12 mouse cellular contexts compared by ENCODE assay signal in genomic region chr3:130694041-130694593, GRCm38 (mm10). TPM values are rescaled to one million over a fixed set of nuclear protein-coding genes. Genes with fewer than 3 reads are reported as not detected.
DNase-seq lines count a peak whose midpoint lies in the region; ATAC-seq and TF ChIP-seq lines count a peak whose summit lies in the region.
"Had no signal": no experiment of that assay in that cellular context is flagged by ENCODE, and none has a peak within 500 bp of the region (broad histone marks: within the 10 kb centered on the region; RNA-seq: fewer than 3 reads in every experiment).

No protein-coding gene starts in this region.

- H3K27me3 ChIP-seq in kidney, postnatal 0 days (ENCODE audit: insufficient read depth, low read length), result no peaks in the 10 kb centered on the region
- H3K27me3 ChIP-seq in midbrain, embryonic 13.5 days, result no peaks in the 10 kb centered on the region
- H3K27me3 ChIP-seq: limb, embryonic 15.5 days; midbrain, embryonic 12.5 days had no signal

- peak; percentile 81 for DNase-seq in kidney, postnatal 0 days (ENCODE audit: low spot score)
- no peak for DNase-seq in kidney, adult 8-10 months
- DNase-seq in A20 (ENCODE audit: low read depth, low spot score) (peak; percentile 36), NIH3T3 (ENCODE audit: low read depth) (peak; percentile 44)
- DNase-seq in right cerebral cortex, adult 18-20 months, result no peak
- DNase-seq in urinary bladder, adult 18-20 months (ENCODE audit: low spot score in 2 of 2), result no peak
- DNase-seq: cerebellum, postnatal 14 days; kidney, postnatal 25 days; thymus, adult 2 months had no signal

- ATAC-seq in kidney, postnatal 0 days (replicated peaks; ENCODE audit: low FRiP score, low read depth), result no peak
- ATAC-seq in midbrain, embryonic 13.5 days, result 0 out of 2 replicates have a peak, but pooled peaks have one; percentile 29

- no peak overlapping the region for H3K9ac ChIP-seq in kidney, postnatal 0 days (ENCODE audit: low read depth, low read length)
- no peak overlapping the region for H3K9ac ChIP-seq in midbrain, embryonic 13.5 days (replicated peaks)
- H3K9ac ChIP-seq: limb, embryonic 15.5 days; midbrain, embryonic 12.5 days had no signal

- peaks cover 10% of the 10 kb centered on the region; the same call in 1 of the 2 replicates for H3K4me1 ChIP-seq in kidney, postnatal 0 days (replicated peaks; ENCODE audit: insufficient read depth, low read length)
- peaks cover 10% of the 10 kb centered on the region for H3K4me1 ChIP-seq in midbrain, embryonic 13.5 days (replicated peaks)

- peaks cover 14% of the 10 kb centered on the region; the same call in 1 of the 2 replicates for H3K36me3 ChIP-seq in kidney, postnatal 0 days (ENCODE audit: insufficient read depth, low read length)
- peaks cover 22% of the 10 kb centered on the region for H3K36me3 ChIP-seq in midbrain, embryonic 13.5 days

- peak; percentile 77 for TF ChIP-seq CTCF in kidney, postnatal 0 days (IDR thresholded peaks at IDR 0.05; ENCODE audit: low read depth)

- H3K4me3 ChIP-seq in kidney, postnatal 0 days (replicated peaks; ENCODE audit: low read depth, low read length), result no peak overlapping the region
- no peak overlapping the region for H3K4me3 ChIP-seq in midbrain, embryonic 13.5 days (replicated peaks)
- H3K4me3 ChIP-seq: limb, embryonic 15.5 days; midbrain, embryonic 12.5 days had no signal

- no peak overlapping the region for H3K27ac ChIP-seq in kidney, postnatal 0 days
- no peak overlapping the region for H3K27ac ChIP-seq in midbrain, embryonic 13.5 days
- H3K27ac ChIP-seq: limb, embryonic 15.5 days; midbrain, embryonic 12.5 days had no signal

- H3K9me3 ChIP-seq in kidney, postnatal 0 days (replicated peaks; ENCODE audit: low read length), result no peaks in the 10 kb centered on the region
- no peaks in the 10 kb centered on the region for H3K9me3 ChIP-seq in midbrain, embryonic 13.5 days
- H3K9me3 ChIP-seq: limb, embryonic 15.5 days; midbrain, embryonic 12.5 days had no signal

- no peak overlapping the region for H3K4me2 ChIP-seq in kidney, postnatal 0 days (ENCODE audit: low read length)
- H3K4me2 ChIP-seq in midbrain, embryonic 13.5 days (replicated peaks), result no peak overlapping the region
- H3K4me2 ChIP-seq: limb, embryonic 15.5 days; midbrain, embryonic 12.5 days had no signal

- 67% methylated on average over 9 of the region's 9 CpGs for WGBS in kidney, postnatal 0 days
- WGBS in midbrain, embryonic 13.5 days, result 68% methylated on average over 9 of the region's 9 CpGs

RNA-seq across cellular contexts. Expression of gene Ostc, which starts 15.1 kb away (rescaled TPM):
- 359 and 361 TPM in 2 replicates for polyA plus RNA-seq in kidney, postnatal 0 days (2015; fragmentation: Nextera tagmentation; extraction: Ambion mirVana)
- 242 and 243 TPM in 2 replicates for polyA plus RNA-seq in midbrain, embryonic 13.5 days (2015; fragmentation: Nextera tagmentation; extraction: Ambion mirVana)

RNA-seq across cellular contexts. Expression of gene Rpl34, which starts 36.1 kb away (rescaled TPM):
- 914 and 1,078 TPM in 2 replicates for polyA plus RNA-seq in kidney, postnatal 0 days (2015; fragmentation: Nextera tagmentation; extraction: Ambion mirVana)
- 646 and 703 TPM in 2 replicates for polyA plus RNA-seq in midbrain, embryonic 13.5 days (2015; fragmentation: Nextera tagmentation; extraction: Ambion mirVana)

Comparison
In these comparisons a context has a peak if more than half of its experiments do, and no peak if none do; other contexts are left out.
1. DNase-seq: peak in kidney, postnatal 0 days (single experiment), A20 (single experiment) and NIH3T3 (single experiment); none in kidney, adult 8-10 months (0 of 2), right cerebral cortex, adult 18-20 months (single experiment) and urinary bladder, adult 18-20 months (0 of 2).